Mouse (Mus musculus) cortical plate, adult 2 months (tissue): ENCODE results near the gene Fancc.

Source experiments
- CTCF ChIP-seq: fragments of 200-500 bp; IDR thresholded peaks from 2 replicates; pipeline ENCODE4 v1.5.1; 2011; ENCODE audit warnings: mild to moderate bottlenecking, control low read depth, low read length; ENCODE audit not compliant: insufficient read depth; ENCODE audit errors: extremely low read depth
- POLR2A ChIP-seq: fragments of 200-500 bp; IDR thresholded peaks from 2 replicates; pipeline ENCODE4 v1.6.1; 2011; ENCODE audit warnings: mild to moderate bottlenecking, low read length, control low read depth; ENCODE audit not compliant: insufficient read depth; ENCODE audit errors: extremely low read depth

DNA sequence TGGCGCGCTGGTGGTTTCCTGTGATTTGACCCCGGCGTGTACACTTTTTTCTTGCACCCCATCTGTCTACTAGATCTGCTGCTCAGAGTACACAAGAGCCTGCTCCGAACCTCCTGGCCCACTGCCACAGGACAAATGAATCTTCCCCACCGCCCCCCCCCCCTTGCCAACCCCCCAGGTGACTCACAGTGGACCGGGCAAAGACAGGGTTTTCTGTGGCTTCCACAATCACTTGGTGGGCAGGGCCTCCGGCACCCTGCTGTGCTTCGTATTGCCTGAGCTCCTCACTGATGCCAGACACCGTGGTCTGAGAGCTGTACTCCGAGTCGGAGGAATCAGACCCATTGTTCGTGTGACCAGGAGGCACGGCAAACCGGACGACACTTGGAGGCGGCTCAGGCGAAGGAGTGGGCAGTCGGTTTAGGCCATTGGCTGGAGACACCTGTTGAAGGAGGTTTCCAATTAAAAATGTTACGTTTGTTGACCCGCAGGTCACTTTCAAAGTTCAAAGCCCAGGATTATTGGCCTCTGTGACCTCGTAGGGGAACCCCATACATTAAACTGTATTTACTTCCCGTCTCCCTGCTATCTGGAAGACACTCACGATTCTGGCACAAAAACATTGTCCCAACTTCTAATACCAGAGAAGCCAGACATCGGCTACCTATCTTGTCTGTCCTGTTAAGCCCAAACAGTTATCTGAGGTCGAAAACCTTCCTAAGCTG lies 16.5 kb upstream of the Fancc start:
- TF ChIP-seq CTCF, result no peak
- no peak for TF ChIP-seq POLR2A
